Mouse (Mus musculus) heart, postnatal 36 days (tissue): Measurements from ENCODE around the gene Hlcs. TPM values are rescaled to one million over a fixed set of nuclear protein-coding genes. Genes with fewer than 3 reads are reported as not detected.

Experiments
- DNase-seq, 2 experiments: peaks; one replicate each; pipeline ENCODE4 v3.0.0; 2021 to 2022
- intact Hi-C: fragments of 180-260 bp; cut with DNase I; formaldehyde crosslinking; loops from one replicate; pipeline ENCODE4 v1.15.1; 2025
- microRNA-seq, 2 experiments: library from miRNA; unstranded; fragments of <30 nt; microRNA quantifications; one replicate each; pipeline ENCODE4 v1.2.0; 2021; ENCODE audit warnings: borderline number of aligned reads in 2 of 2
- total RNA-seq, 2 experiments: library from RNA; stranded (reverse); gene quantifications; 2 replicates each; pipeline ENCODE4 v1.2.3; 2021

The Hlcs gene
- total RNA-seq, 2 experiments from 2014 or later = 4.8 to 6.7 TPM

DNA sequence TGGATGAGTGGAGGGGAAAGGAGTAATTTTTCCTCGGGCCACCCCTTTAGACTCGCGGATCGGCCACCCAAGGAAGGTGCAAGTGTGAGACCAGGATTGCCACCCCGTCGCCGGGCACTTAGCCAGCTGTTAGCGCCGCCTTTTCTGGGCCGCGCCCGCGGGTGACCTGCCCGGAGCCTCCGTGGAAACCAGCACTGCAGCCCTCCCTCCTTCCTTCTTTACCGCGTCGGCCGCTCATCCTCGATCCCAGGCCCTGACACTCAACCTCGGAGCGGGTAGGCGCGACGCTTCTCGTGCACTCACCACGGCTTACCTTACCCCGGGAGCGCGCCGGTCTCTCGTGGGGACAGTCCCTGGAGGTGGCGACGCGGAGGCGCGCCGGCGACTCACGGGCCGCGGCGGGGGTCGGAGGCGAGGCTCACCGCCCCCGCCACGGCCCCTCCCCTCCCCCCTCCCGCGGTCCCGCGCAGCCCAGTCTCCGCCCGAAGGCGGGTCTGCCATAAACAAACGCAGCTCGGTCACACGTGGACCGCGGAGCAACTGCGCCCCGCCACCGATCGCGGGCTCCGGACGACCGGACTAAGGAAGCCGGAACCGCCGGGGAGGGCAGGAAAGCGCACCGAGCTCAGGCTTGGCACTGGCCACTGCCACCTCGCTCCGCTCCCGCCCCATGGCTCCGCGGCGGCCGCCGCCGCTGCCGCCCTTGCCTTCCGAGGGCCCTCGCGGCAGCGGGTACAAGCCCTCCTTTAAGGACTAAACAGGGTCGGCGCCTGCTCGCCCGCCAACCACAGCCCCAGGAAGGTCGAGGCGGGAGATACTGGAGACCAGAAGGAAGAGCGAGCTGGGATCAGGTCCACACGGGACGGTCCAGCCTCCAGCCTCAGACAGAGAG lies 228.4 kb downstream of the Hlcs start, which contains the start of gene Sim2:
Sim2 (plus strand) TSS at position 221 of the 892 bp plus-strand sequence.
- intact Hi-C loops = no loop called here
- DNase-seq = no peak

DNA sequence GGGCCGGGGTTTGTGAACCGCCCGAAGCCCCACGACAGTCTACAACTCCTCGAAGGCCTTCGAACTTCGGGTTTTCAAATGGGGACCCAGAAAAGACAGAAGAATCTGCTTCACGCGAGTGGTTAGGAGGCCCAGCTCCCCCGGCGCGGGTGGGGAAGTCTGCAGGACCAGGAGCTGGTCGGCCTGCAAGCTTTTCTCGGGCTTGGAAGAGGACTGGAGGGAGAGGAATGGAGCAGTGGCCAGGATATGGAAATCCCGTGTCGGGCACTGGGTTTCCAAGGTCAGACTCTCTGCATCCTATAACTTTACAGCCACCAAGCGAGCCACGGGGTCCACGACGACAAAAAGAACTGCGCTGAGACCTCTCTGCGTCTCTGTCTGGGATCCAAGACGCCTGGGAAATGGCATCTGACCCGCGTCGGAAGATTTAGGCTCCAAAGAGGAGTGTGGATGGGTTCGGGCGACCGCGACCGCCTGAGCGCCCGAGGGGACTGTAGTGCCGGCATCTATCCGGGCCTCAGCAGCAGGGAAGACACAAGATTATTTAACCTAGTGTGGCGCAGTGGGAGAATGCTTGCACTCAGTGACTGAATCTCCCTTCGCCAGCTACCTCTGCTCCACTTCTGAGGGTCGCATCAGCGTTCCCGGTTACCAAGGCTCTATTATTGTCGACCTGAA lies 229.4 kb downstream of the Hlcs start:
- DNase-seq = no peak
- intact Hi-C loops = no loop called here

- intact Hi-C loops = no loop called here
- no peak for DNase-seq
These were observed 230.2 kb downstream of the Hlcs start for GRCm38 (mm10) chr16:94082960-94083847.

- DNase-seq = no peak
- intact Hi-C loops = loop anchor here (2.0 kb wide), 1 partner anchor 15 kb away; no protein-coding TSS in a partner anchor
These were observed 231.2 kb downstream of the Hlcs start for GRCm38 (mm10) chr16:94081996-94082708.

DNA sequence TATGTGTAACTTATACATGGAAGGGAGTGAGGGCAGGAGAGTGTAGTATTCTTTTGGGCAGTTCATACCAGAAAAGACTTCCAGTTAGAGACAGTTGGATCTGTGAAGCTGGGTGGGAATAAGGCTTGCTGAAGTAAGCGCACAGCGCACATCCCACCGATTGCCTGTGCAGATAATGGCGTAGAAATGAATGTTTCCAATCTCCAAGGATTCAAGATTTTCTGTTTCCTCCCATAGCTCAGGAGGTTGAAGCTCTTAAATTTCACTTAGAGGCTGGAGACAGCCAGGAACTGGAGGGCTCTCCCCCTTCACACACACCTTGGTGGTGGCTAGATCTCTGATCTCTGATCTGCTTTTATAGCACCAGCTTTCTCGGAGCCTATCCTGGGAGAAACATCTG lies 231.8 kb downstream of the Hlcs start:
- DNase-seq = no peak
- intact Hi-C loops = loop anchor here (2.0 kb wide), 1 partner anchor 15 kb away; no protein-coding TSS in a partner anchor

GRCm38 (mm10) chr16:94079856-94080555 lies 233.4 kb downstream of the Hlcs start:
- intact Hi-C loops = loop anchor here (2.0 kb wide), 1 partner anchor 17 kb away; no protein-coding TSS in a partner anchor

GRCm38 (mm10) chr16:94079075-94079855 lies 234.1 kb downstream of the Hlcs start:
- no peak for DNase-seq
- intact Hi-C loops = no loop called here

More at GRCm38 (mm10) chr16:94079856-94080555, 233.4 kb downstream of the Hlcs start:
- DNase-seq = no peak

Small RNA genes lying within 50 kb of the gene (microRNA-seq; reads per million reads assigned to microRNA genes)
- 0 reads per million in 2 experiments for gene Gm23062

Other genes with a start within 250 kb of the Hlcs start
- gene Sim2, start 228.6 kb downstream of the Hlcs start, total RNA-seq = not detected
- 1 to 10 TPM; 3.7 to 5.1 TPM for gene Ripply3, start 14.8 kb upstream of the Hlcs start, total RNA-seq
- 10 to 100 TPM; 75.4 to 82.1 TPM for gene Ttc3, start 57.0 kb upstream of the Hlcs start, total RNA-seq
- gene Pigp, start 58.3 kb upstream of the Hlcs start, total RNA-seq = 100 to 1,000 TPM in 1 of 2 experiments, 10 to 100 TPM in 1; 99.1 to 103 TPM
- gene Vps26c, start 213.3 kb upstream of the Hlcs start, total RNA-seq = 10 to 100 TPM; 24.1 to 28.1 TPM